Mouse (Mus musculus) liver, adult (tissue): ENCODE measurements around the gene Rhd.

Experiments used
- GATA4 ChIP-seq: IDR thresholded peaks from 2 replicates; pipeline ENCODE4 v1.6.1; 2014; ENCODE audit warnings: mild to moderate bottlenecking, low read length; ENCODE audit not compliant: insufficient replicate concordance

Rhd gene

GRCm38 (mm10) chr4:134853259-134853636 is 11.1 kb upstream of the Rhd start, which contains the start of gene Maco1:
Maco1 (minus strand) TSS chr4:134853345.
- no peak for TF ChIP-seq GATA4

- TF ChIP-seq GATA4, result 0 out of 2 replicates have a peak, but pooled peaks have one; percentile 11
Observed at GRCm38 (mm10) chr4:134853637-134854485, 10.5 kb upstream of the Rhd start.

GRCm38 (mm10) chr4:134855371-134855770 is 9.0 kb upstream of the Rhd start:
- TF ChIP-seq GATA4, result no peak

DNA sequence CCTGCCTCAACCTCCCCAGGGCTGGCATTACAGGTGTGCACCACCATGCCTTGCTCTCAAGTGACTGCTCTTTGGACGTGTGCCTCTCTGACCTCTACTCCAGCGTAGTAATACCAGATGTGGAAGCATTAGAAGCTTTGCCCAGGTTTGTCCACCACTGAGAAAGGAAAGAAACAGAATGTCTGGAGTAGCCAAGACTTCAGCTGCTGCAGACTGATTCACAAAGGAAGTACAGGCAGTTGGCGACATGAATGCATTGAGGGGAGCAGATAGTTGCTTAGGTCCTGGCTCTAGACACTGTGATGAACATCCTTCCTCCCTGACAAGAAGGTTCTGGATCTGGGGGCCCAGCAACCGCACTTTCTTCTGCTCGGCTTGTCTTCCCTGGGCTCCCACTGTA is 8.3 kb upstream of the Rhd start:
- TF ChIP-seq GATA4, result no peak

DNA sequence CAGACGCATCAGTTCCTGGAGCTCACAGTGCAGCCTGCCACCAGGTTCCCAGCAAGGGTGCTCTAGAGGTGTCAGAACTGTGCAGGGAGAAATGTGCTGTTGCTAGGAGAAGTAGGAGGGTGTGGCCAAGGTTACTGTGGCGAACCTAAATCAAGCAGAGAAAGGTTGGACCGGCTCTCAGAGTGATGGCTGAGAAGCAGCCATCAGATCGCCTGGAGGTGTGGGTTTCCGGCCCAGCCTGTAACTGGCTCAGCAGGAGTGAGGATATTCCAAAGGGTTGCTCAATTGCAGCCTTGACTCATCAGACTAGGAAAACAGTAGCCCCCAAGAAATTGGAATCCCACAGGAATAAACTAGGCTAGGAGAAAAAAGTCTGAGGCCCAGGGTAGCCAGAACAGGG is 7.8 kb upstream of the Rhd start:
- no peak for TF ChIP-seq GATA4

- no peak for TF ChIP-seq GATA4
Observed at GRCm38 (mm10) chr4:134858494-134858893, 5.8 kb upstream of the Rhd start.

DNA sequence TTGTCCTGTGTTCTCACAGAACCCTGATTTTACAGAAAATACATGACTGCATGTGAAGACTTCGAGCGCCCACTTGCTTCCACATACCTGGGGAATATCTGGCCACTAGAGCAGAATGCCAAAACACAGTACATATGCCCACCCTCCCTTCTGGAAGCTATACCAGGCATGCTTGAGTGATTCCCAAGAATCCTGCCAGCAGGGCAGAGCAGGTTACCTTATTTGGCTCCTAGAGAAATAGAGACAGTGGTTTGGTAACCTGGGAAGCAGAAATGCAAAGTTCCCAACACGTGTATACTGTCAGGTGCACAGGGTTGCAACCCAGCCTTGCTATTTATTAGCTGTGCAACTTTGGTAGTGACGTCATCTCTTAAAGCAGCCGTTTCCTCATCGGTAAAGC is 2.5 kb upstream of the Rhd start:
- TF ChIP-seq GATA4, result no peak

DNA sequence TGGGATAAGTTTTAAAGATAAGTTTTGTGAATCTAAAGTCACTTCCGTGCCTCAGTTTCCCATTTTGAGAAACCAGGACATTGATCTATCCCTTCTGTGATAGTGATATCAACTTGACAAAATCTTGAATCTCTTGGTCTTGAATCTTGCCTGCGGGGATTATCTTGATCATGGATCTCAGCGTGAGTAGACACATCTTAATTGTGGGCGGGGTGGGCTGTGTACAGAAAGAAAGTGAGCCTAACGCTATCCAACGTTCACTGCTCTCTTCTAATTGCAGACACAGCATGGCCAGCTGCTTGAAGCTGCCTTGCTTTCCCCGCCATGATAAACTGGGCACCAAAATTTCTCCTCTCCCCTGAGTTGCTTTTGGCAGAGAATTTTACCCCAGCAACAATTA is 1.3 kb upstream of the Rhd start:
- TF ChIP-seq GATA4, result no peak

DNA sequence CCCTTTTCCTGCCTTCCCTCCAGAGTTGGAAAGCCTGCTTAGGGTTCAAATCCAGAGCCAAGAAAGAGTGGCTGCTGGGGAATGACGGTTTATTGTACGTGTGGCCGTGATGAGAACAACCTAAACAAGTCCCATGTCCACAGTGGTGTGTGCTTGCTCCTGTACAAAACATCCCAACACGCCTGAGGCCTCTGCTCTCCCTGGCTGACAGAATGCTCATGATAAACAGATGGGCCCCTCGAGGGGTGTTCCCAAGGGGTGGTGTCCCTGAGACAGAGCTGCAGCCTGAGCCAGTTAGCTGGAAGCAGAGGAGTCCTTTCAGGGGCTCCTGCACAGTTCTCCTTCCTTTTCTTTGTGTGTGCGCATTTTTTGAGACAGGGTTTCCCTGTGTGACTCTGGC is 1.0 kb downstream of the Rhd start:
- no peak for TF ChIP-seq GATA4

- no peak for TF ChIP-seq GATA4
Observed at GRCm38 (mm10) chr4:134865789-134866188, 1.5 kb downstream of the Rhd start.

DNA sequence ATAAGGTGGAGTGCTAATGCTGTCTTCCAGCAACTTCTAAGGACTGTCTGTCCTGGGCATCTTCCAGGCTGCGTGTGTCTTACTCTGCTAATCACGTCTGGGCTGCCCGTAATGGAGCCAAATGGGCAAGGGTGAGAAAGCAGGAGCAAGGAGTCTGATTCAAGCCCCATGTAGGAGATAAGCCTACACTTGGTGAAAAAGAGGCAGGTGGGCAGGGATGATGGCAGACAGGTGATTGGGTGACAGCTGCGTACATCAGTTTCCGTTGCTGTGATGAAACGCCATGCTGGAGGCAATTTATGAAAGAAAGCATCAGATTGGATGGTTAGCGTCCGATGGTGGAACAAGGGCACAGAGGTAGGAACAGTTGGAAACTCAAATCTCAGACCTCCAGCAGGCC is 2.9 kb downstream of the Rhd start:
- no peak for TF ChIP-seq GATA4

GRCm38 (mm10) chr4:134867661-134868060 is 3.3 kb downstream of the Rhd start:
- TF ChIP-seq GATA4, result no peak

GRCm38 (mm10) chr4:134868065-134868464 is 3.7 kb downstream of the Rhd start:
- TF ChIP-seq GATA4, result no peak

- TF ChIP-seq GATA4, result no peak
Observed at GRCm38 (mm10) chr4:134868490-134868889, 4.2 kb downstream of the Rhd start.

GRCm38 (mm10) chr4:134869068-134869730 is 4.9 kb downstream of the Rhd start:
- TF ChIP-seq GATA4, result no peak

GRCm38 (mm10) chr4:134869815-134870375 is 5.6 kb downstream of the Rhd start:
- no peak for TF ChIP-seq GATA4
